ENCODE assay signal across 8 mouse cellular contexts in the genomic region with DNA sequence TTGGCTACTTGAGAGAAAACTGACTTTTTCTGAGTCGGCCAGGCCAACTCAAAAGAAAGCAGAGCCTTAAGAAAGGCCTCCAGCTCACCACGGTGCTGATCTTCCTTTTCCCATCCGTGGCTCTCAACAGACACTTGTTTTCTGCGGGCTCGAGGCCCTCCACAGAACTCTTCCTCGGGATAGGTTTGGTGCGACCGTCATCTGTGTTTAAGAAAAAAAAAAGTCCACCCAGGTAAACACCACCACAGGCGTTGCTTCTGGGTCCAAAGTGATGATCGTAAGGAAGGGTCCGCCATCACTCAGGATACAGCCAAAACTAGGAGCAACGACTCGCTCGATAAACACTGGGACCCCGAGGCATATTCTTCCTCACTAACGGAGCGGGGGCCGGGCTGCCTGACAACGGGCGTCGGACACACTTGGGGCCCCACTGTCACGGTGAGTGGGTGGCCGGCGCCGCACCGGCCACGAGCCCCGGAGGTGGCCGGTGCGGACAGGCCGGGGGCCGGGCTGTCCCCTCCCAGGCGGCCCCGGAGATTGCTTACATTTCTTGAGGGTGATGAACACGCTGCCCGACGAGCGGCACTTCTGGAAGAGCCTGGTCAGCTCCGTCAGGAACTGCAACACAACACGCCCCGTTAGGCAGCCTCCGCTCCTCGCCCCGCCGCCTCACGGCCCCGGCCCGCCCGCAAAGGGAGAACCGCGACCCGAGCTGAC. TPM values are rescaled to one million over a fixed set of nuclear protein-coding genes. Genes with fewer than 3 reads are reported as not detected.
DNase-seq lines count a peak whose midpoint lies in the region; ATAC-seq and TF ChIP-seq lines count a peak whose summit lies in the region.

No protein-coding gene starts in this region.

- peaks cover 8% of the 10 kb centered on the region for H3K4me1 ChIP-seq in kidney, postnatal 0 days (replicated peaks; ENCODE audit: insufficient read depth, low read length)
- peaks cover 20% of the 10 kb centered on the region for H3K4me1 ChIP-seq in hindbrain, embryonic 10.5 days (replicated peaks)

- H3K27me3 ChIP-seq in kidney, postnatal 0 days (ENCODE audit: insufficient read depth, low read length): no peaks in the 10 kb centered on the region
- H3K27me3 ChIP-seq in hindbrain, embryonic 10.5 days (ENCODE audit: insufficient read depth, poor library complexity, severe bottlenecking): no peaks in the 10 kb centered on the region

- no peak for TF ChIP-seq CTCF in kidney, postnatal 0 days (IDR thresholded peaks at IDR 0.05; ENCODE audit: low read depth)

- H3K27ac ChIP-seq in kidney, postnatal 0 days: peak overlapping the region; percentile 86
- H3K27ac ChIP-seq in hindbrain, embryonic 10.5 days: peak overlapping the region; percentile 93

- peak overlapping the region; percentile 93 for H3K4me2 ChIP-seq in kidney, postnatal 0 days (ENCODE audit: low read length)

- WGBS in kidney, postnatal 0 days: 2% methylated on average over 51 of the region's 52 CpGs
- 4% methylated on average over 52 of the region's 52 CpGs for WGBS in hindbrain, embryonic 10.5 days

- peak overlapping the region; percentile 85 for H3K9ac ChIP-seq in kidney, postnatal 0 days (ENCODE audit: low read depth, low read length)

- peak overlapping the region; percentile 77 for H3K4me3 ChIP-seq in kidney, postnatal 0 days (replicated peaks; ENCODE audit: low read depth, low read length)
- H3K4me3 ChIP-seq in hindbrain, embryonic 10.5 days: peak overlapping the region; percentile 88

- no peak for DNase-seq in kidney, postnatal 0 days (ENCODE audit: low spot score)
- no peak for DNase-seq in kidney, postnatal 14 days
- no peak for DNase-seq in hindbrain, embryonic 10.5 days (ENCODE audit: low spot score)
- DNase-seq in right cerebral cortex, postnatal 25 days: no peak
- DNase-seq in natural killer cell, adult 2 months (ENCODE audit: low spot score in 2 of 2): no peak
- no peak for DNase-seq in layer of hippocampus, postnatal 14 days (ENCODE audit: low spot score in 2 of 2)

- ATAC-seq in kidney, postnatal 0 days (replicated peaks; ENCODE audit: low FRiP score, low read depth): no peak; the same call in 1 of the 2 replicates
- peak; percentile 5 for ATAC-seq in activated CD4-positive, CD25-positive, alpha-beta regulatory T cell, adult 4 months
- peak; percentile 13; the same call in 1 of the 2 replicates for ATAC-seq in megakaryocyte-erythroid progenitor cell, adult 5-6 weeks (replicated peaks; ENCODE audit: low FRiP score, low TSS enrichment, poor library complexity, severe bottlenecking)

- H3K9me3 ChIP-seq in kidney, postnatal 0 days (replicated peaks; ENCODE audit: low read length): no peaks in the 10 kb centered on the region
- H3K9me3 ChIP-seq in hindbrain, embryonic 10.5 days: no peaks in the 10 kb centered on the region

- H3K36me3 ChIP-seq in kidney, postnatal 0 days (ENCODE audit: insufficient read depth, low read length): peaks cover 13% of the 10 kb centered on the region; the same call in 1 of the 2 replicates
- H3K36me3 ChIP-seq in hindbrain, embryonic 10.5 days: peaks cover 32% of the 10 kb centered on the region

RNA-seq across cellular contexts. Expression of a gene that starts 0.5 kb away (rescaled TPM):
- polyA plus RNA-seq in kidney, postnatal 0 days (2015; fragmentation: Nextera tagmentation; extraction: Ambion mirVana): 237 and 255 TPM in 2 replicates
- polyA plus RNA-seq in activated CD4-positive, CD25-positive, alpha-beta regulatory T cell, adult 4 months (2017; shearing (Covaris generic)): 100 to 1,000 TPM; 294 to 327 TPM
- 281 and 316 TPM in 2 replicates for polyA plus RNA-seq in hindbrain, embryonic 10.5 days (2016; fragmentation: Nextera tagmentation; extraction: Ambion mirVana)
- 137 and 155 TPM in 2 replicates for total RNA-seq in megakaryocyte-erythroid progenitor cell, adult 5-6 weeks (2014; fragmentation: Nextera tagmentation)
- total RNA-seq in megakaryocyte-erythroid progenitor cell, adult 5-6 weeks (2017): 129 and 225 TPM in 2 replicates
- total RNA-seq in layer of hippocampus, postnatal 14 days (2021): 100 to 1,000 TPM; 169 to 184 TPM
